Mouse (Mus musculus) CH12.LX (cell line): ENCODE measurements at regions not wholly inside any gene's neighbourhood (a gene's known extent, or its start where the extent isn't known, plus 50 kb on each side); places are given as distances from the start of the nearest gene placed in this dataset.

Experiments
- DNase-seq: peaks from one replicate; pipeline ENCODE4 v3.0.0-alpha.2; 2013; ENCODE audit errors: extremely low read depth
- H3K27ac ChIP-seq: 2 replicates; pipeline ENCODE4 v1.5.1; 2012; ENCODE audit warnings: low read depth, mild to moderate bottlenecking, control low read depth, moderate library complexity; ENCODE audit not compliant: insufficient read depth
- H3K27me3 ChIP-seq: replicated peaks from 2 replicates; pipeline ENCODE3; 2012; ENCODE audit warnings: inconsistent platforms
- H3K36me3 ChIP-seq, 2 experiments: replicated peaks in 1 of 2; 2 replicates each; pipeline versions ENCODE3 to v1.6.1; 2012; ENCODE audit warnings: inconsistent platforms in 1 of 2, low read length in 1 of 2, mild to moderate bottlenecking in 1 of 2, mixed read lengths in 1 of 2, moderate library complexity in 1 of 2; ENCODE audit not compliant: control insufficient read depth in 1 of 2, insufficient read depth in 1 of 2
- H3K4me1 ChIP-seq, 2 experiments: 2 replicates each; pipeline ENCODE4 v1.6.1; 2012; ENCODE audit warnings: inconsistent platforms in 1 of 2, moderate library complexity in 1 of 2; ENCODE audit not compliant: insufficient read depth in 2 of 2, control insufficient read depth in 1 of 2
- H3K4me2 ChIP-seq: 2 replicates; pipeline ENCODE4 v1.6.1; 2012; ENCODE audit warnings: low read depth, mild to moderate bottlenecking, control low read depth; ENCODE audit not compliant: poor library complexity, insufficient read depth, severe bottlenecking
- H3K4me3 ChIP-seq, 3 experiments: fragments of 150-350 bp in 1 of 3; sonication (generic) in 1 of 3; replicated peaks in 1 of 3; 2 replicates each; pipeline versions ENCODE3 to v1.5.1; 2011 to 2012; ENCODE audit warnings: low read depth in 2 of 3, low read length in 2 of 3, mild to moderate bottlenecking in 2 of 3, moderate library complexity in 2 of 3, control low read depth in 1 of 3, improper control_type of control experiment in 1 of 3, inconsistent platforms in 1 of 3, mixed read lengths in 1 of 3; ENCODE audit not compliant: poor library complexity in 1 of 3
- H3K79me2 ChIP-seq: replicated peaks from 2 replicates; pipeline ENCODE4 v1.6.1; 2012; ENCODE audit warnings: mild to moderate bottlenecking, moderate library complexity; ENCODE audit not compliant: control insufficient read depth, poor library complexity, insufficient read depth, severe bottlenecking; ENCODE audit errors: extremely low read depth
- H3K9ac ChIP-seq: 2 replicates; pipeline ENCODE4 v1.6.1; 2012; ENCODE audit warnings: low read depth, mild to moderate bottlenecking, control low read depth, moderate library complexity; ENCODE audit not compliant: insufficient read depth
- H3K9me3 ChIP-seq: replicated peaks from 2 replicates; pipeline ENCODE3; 2012; ENCODE audit warnings: low read length, inconsistent platforms, mixed read lengths
- BHLHE40 ChIP-seq: IDR thresholded peaks from 2 replicates; pipeline ENCODE4 v1.6.1; 2011; ENCODE audit warnings: mild to moderate bottlenecking, low read depth, low read length, improper control_type of control experiment
- E2F4 ChIP-seq: IDR thresholded peaks from 2 replicates; pipeline ENCODE4 v1.6.1; 2011; ENCODE audit warnings: low read depth, low read length, improper control_type of control experiment; ENCODE audit not compliant: insufficient replicate concordance
- ELF1 ChIP-seq: IDR thresholded peaks from 2 replicates; pipeline ENCODE4 v1.6.1; 2014; ENCODE audit warnings: low read depth, mild to moderate bottlenecking, inconsistent platforms, low read length, improper control_type of control experiment
- EP300 ChIP-seq: IDR thresholded peaks from 2 replicates; pipeline ENCODE4 v1.6.1; 2011; ENCODE audit warnings: low read length, improper control_type of control experiment
- GABPA ChIP-seq: IDR thresholded peaks from 2 replicates; pipeline ENCODE4 v1.6.1; 2012; ENCODE audit warnings: low read depth, low read length, improper control_type of control experiment, inconsistent platforms; ENCODE audit not compliant: insufficient replicate concordance
- HCFC1 ChIP-seq: IDR thresholded peaks from 2 replicates; pipeline ENCODE4 v1.6.1; 2012; ENCODE audit warnings: low read depth, mild to moderate bottlenecking, inconsistent platforms, low read length, improper control_type of control experiment
- JUND ChIP-seq: conservative IDR thresholded peaks from 2 replicates; pipeline ENCODE4 v1.6.1; 2011; ENCODE audit warnings: low read depth, low read length, improper control_type of control experiment
- KAT2A ChIP-seq: IDR thresholded peaks from 2 replicates; pipeline ENCODE4 v1.6.1; 2012; ENCODE audit warnings: low read length, improper control_type of control experiment, inconsistent platforms; ENCODE audit not compliant: insufficient replicate concordance
- MAX ChIP-seq: IDR thresholded peaks from 2 replicates; pipeline ENCODE4 v1.6.1; 2011; ENCODE audit warnings: low read length, improper control_type of control experiment
- POLR2A ChIP-seq: IDR thresholded peaks from 2 replicates; pipeline ENCODE4 v1.6.1; 2011; ENCODE audit warnings: low read depth, mild to moderate bottlenecking, improper control_type of control experiment, low read length
- POLR2AphosphoS2 ChIP-seq: IDR thresholded peaks from 2 replicates; pipeline ENCODE4 v1.6.1; 2011; ENCODE audit warnings: low read depth, low read length, improper control_type of control experiment
- RAD21 ChIP-seq: IDR thresholded peaks from 2 replicates; pipeline ENCODE4 v1.6.1; 2011; ENCODE audit warnings: low read depth, mild to moderate bottlenecking, low read length, improper control_type of control experiment, moderate library complexity
- RCOR1 ChIP-seq: conservative IDR thresholded peaks from 2 replicates; pipeline ENCODE4 v1.6.1; 2012; ENCODE audit warnings: low read depth, mild to moderate bottlenecking, inconsistent platforms, low read length, improper control_type of control experiment
- SIN3A ChIP-seq: IDR thresholded peaks from 2 replicates; pipeline ENCODE4 v1.6.1; 2012; ENCODE audit warnings: low read length, improper control_type of control experiment, inconsistent platforms
- SMC3 ChIP-seq: IDR thresholded peaks from 2 replicates; pipeline ENCODE4 v1.6.1; 2011; ENCODE audit warnings: low read depth, low read length, improper control_type of control experiment
- USF2 ChIP-seq: conservative IDR thresholded peaks from 2 replicates; pipeline ENCODE4 v1.6.1; 2011; ENCODE audit warnings: low read depth, low read length, improper control_type of control experiment
- ZC3H11A ChIP-seq: IDR thresholded peaks from 2 replicates; pipeline ENCODE4 v1.6.1; 2012; ENCODE audit warnings: low read depth, mild to moderate bottlenecking, inconsistent platforms, low read length, improper control_type of control experiment
- ZMIZ1 ChIP-seq: IDR thresholded peaks from 2 replicates; pipeline ENCODE4 v1.6.1; 2012; ENCODE audit warnings: low read depth, mild to moderate bottlenecking, inconsistent platforms, low read length, improper control_type of control experiment
- dilution Hi-C: fragments of 300-500 bp; cut with MboI; formaldehyde crosslinking; loops from 2 replicates; pipeline ENCODE4 v1.14.3; 2020; ENCODE audit warnings: low sequenced_read_pairs; ENCODE audit not compliant: extremely low pct_unique_long_range_greater_than_20kb, extremely low pct_ligation_motif_present
- in situ Hi-C: fragments of 300-500 bp; cut with MboI; formaldehyde crosslinking; loops from 3 replicates; pipeline ENCODE4 v1.14.3; 2019; ENCODE audit warnings: low sequenced_read_pairs, low pct_ligation_motif_present, low pct_unique_long_range_greater_than_20kb, mixed read lengths

DNA sequence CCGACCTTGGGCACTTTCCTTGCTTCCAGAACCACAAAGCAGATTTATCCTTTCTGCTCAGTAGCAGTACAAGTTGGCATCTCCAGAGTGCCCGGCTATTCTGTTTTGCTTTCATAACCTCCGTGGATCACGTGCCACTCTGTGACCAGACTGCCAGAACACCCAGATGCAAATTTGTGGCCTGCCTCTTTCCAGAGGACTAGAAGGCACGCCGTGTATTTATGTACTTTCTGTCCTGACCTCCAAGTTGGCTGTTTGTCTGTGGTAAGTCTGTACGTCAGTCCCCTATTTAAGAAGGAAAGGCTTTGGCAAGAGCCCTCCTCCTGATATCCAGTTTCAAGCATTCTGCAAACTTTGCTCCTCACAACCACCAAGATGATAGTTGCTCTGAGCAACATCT lies 319.6 kb upstream of the Dynlrb2 start:
- dilution Hi-C loops = no loop called here
- in situ Hi-C loops = no loop called here
- no peak overlapping the region for H3K9ac ChIP-seq
- H3K36me3 ChIP-seq = no peaks in the 10 kb centered on the region
- no peaks in the 10 kb centered on the region for H3K79me2 ChIP-seq
- TF ChIP-seq SIN3A (no peak), RAD21 (no peak), ZMIZ1 (no peak), BHLHE40 (0 out of 2 replicates have a peak, but pooled peaks have one; percentile 23)
- H3K4me3 ChIP-seq = no peak overlapping the region
- H3K27me3 ChIP-seq = peaks cover 83% of the 10 kb centered on the region
- DNase-seq = no peak
- no peak overlapping the region for H3K27ac ChIP-seq
- H3K9me3 ChIP-seq = no peaks in the 10 kb centered on the region
- H3K4me1 ChIP-seq = peaks cover 0 to 3% of the 10 kb centered on the region in 2 experiments; a peak in 1 of 4 replicates
- no peak overlapping the region for H3K4me2 ChIP-seq

DNA sequence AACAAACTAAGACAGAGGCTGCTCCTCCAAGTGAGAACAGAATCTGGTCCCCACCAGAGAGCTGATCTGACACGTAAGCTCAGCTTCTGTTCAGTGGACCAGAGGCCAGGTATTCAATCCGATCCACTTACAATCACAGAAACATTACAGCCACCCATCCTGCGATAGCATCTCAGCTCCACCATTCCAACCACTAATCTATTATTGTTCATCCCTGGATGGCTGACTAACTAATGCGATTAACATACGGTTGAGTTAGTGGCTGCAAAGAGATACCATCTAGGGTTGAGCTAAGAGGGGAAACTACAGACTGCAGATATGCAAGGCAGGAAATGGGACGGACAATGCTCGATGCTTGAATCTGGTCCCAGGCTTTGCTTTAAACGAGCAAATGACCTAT lies 320.5 kb upstream of the Dynlrb2 start:
- Histone ChIP-seq H3K4me2 (no peak overlapping the region), H3K27me3 (peaks cover 82% of the 10 kb centered on the region), H3K79me2 (no peaks in the 10 kb centered on the region), H3K4me1 (peaks cover 0 to 3% of the 10 kb centered on the region in 2 experiments; a peak in 1 of 4 replicates), H3K27ac (no peak overlapping the region), H3K9me3 (no peaks in the 10 kb centered on the region), H3K4me3 (no peak overlapping the region), H3K9ac (no peak overlapping the region), H3K36me3 (no peaks in the 10 kb centered on the region)
- TF ChIP-seq SMC3 = no peak
- TF ChIP-seq HCFC1 = no peak
- no peak for TF ChIP-seq RCOR1
- TF ChIP-seq EP300 = no peak
- TF ChIP-seq ELF1 = no peak
- no peak for TF ChIP-seq POLR2AphosphoS2
- TF ChIP-seq MAX = no peak
- TF ChIP-seq KAT2A = no peak
- no peak for TF ChIP-seq E2F4
- no peak for TF ChIP-seq GABPA
- no peak for TF ChIP-seq POLR2A
- TF ChIP-seq USF2 = no peak
- no peak for TF ChIP-seq ZC3H11A
- TF ChIP-seq BHLHE40 = no peak
- no peak for TF ChIP-seq JUND
- dilution Hi-C loops = no loop called here
- in situ Hi-C loops = no loop called here
- no peak for DNase-seq
